Mouse (Mus musculus): ENCODE data around the gene Map2k4.

Gene Map2k4

GRCm38 (mm10) chr11:65712754-65713306, 75.3 kb downstream of the Map2k4 start:
- DNase-seq (ENCODE audit: low read depth), result no peak

GRCm38 (mm10) chr11:65706784-65707183, 81.3 kb downstream of the Map2k4 start:
- no peak for DNase-seq (ENCODE audit: low read depth)

GRCm38 (mm10) chr11:65706176-65706575, 81.9 kb downstream of the Map2k4 start:
- DNase-seq (ENCODE audit: low read depth), result no peak

- DNase-seq (ENCODE audit: low read depth), result no peak
Measured at GRCm38 (mm10) chr11:65704861-65705260, 83.2 kb downstream of the Map2k4 start.

GRCm38 (mm10) chr11:65678824-65679402, 109.2 kb downstream of the Map2k4 start:
- DNase-seq (ENCODE audit: low read depth), result no peak

- DNase-seq (ENCODE audit: low read depth), result no peak
Measured at GRCm38 (mm10) chr11:65667348-65667969, 120.6 kb downstream of the Map2k4 start.

GRCm38 (mm10) chr11:65664903-65665302, 123.2 kb downstream of the Map2k4 start:
- DNase-seq (ENCODE audit: low read depth), result no peak

- DNase-seq (ENCODE audit: low read depth), result no peak
Measured at GRCm38 (mm10) chr11:65661790-65662522, 126.1 kb downstream of the Map2k4 start.

GRCm38 (mm10) chr11:65653932-65654331, 134.2 kb downstream of the Map2k4 start:
- no peak for DNase-seq (ENCODE audit: low read depth)

GRCm38 (mm10) chr11:65651426-65651825, 136.7 kb downstream of the Map2k4 start:
- no peak for DNase-seq (ENCODE audit: low read depth)

GRCm38 (mm10) chr11:65649956-65650715, 138.0 kb downstream of the Map2k4 start:
- DNase-seq (ENCODE audit: low read depth), result no peak

- DNase-seq (ENCODE audit: low read depth), result no peak
Measured at GRCm38 (mm10) chr11:65649469-65649868, 138.6 kb downstream of the Map2k4 start.

GRCm38 (mm10) chr11:65646314-65646713, 141.8 kb downstream of the Map2k4 start:
- DNase-seq (ENCODE audit: low read depth), result no peak

- no peak for DNase-seq (ENCODE audit: low read depth)
Measured at GRCm38 (mm10) chr11:65644539-65644938, 143.6 kb downstream of the Map2k4 start.

- DNase-seq (ENCODE audit: low read depth), result no peak
Measured at GRCm38 (mm10) chr11:65640261-65640660, 147.8 kb downstream of the Map2k4 start.

Measured in naive thymus-derived CD4-positive, alpha-beta T cell, adult 2 months (primary cell).